Mouse (Mus musculus) v-Abl transformed pro-B cells (cell line): Measurements from ENCODE around the gene Dut.
"Not testable (repeated sequence)": the region's sequence is repeated elsewhere in the genome, so short reads cannot be mapped to it uniquely, and the experiment has no call there.

Experiments used
- in situ Hi-C, 2 experiments: fragments of 400-800 bp; cut with MboI; formaldehyde crosslinking; loops; one replicate each; pipeline ENCODE4 v1.15.1; 2025; ENCODE audit not compliant: unreplicated experiment in 2 of 2

The Dut gene

DNA sequence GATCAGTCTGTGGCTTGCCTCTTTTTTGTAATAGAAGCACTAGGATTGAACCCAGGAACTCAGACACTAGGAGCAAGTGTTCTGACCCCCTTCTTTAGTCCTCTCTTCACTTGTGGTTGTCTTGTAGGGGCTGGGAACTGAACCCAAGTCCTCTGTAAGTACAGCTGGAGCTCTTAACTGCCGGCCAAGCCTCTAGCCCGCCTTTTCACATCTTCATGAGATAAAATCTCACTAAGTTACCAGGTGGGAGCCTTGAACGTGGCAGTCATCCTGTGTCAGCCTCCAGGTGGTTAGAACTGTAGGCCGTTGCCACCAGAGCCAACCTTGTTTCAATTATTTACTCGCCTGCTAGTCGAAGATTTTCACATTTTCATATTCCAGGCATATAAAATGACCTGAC is 6.7 kb downstream of the Dut start:
- in situ Hi-C loops = loop anchor here (10.0 to 25.0 kb wide), 4 partner anchors 359 to 1111 kb away; no protein-coding TSS in a partner anchor

DNA sequence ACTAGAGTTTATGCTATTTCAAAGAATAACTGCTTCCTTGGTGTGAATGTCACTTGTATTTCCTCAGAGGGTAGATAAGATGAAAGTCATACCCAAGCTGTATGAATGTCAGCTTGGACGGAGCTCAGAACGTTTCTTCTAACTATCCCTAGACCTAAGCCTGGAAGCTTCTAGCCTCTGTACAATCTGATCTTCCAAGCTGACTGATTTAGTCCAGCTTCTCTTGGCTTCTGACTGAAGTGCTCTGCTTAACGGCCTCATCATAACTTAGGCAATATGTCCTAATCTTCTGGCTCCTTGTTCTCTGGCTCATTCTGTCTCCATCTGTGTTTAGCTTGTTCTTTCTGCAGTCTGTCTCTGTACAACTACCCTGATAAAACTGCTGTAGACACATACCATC is 7.6 kb downstream of the Dut start:
- in situ Hi-C loops = loop anchor here (10.0 to 25.0 kb wide), 4 partner anchors 358 to 1110 kb away; no protein-coding TSS in a partner anchor

DNA sequence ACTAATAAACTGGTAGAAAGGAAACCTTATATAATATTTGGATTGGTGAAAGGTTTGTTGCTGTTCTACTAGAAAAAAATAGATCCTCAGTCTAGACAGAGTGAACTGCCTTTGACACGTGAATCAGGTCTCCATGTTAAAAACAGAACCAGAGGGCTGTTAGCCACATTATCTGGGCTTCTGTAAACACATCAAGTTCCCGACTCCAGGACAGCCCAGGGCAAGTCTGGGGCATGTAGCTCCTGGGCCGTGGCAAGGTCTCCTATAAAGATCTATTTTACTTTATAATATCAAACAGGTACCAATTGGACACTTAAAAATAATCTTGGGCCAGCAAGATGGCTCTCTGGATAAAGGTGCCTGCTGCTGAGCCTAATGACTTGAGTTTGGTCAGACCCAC is 8.9 kb downstream of the Dut start:
- in situ Hi-C loops = loop anchor here (10.0 to 25.0 kb wide), 4 partner anchors 356 to 1109 kb away; no protein-coding TSS in a partner anchor

DNA sequence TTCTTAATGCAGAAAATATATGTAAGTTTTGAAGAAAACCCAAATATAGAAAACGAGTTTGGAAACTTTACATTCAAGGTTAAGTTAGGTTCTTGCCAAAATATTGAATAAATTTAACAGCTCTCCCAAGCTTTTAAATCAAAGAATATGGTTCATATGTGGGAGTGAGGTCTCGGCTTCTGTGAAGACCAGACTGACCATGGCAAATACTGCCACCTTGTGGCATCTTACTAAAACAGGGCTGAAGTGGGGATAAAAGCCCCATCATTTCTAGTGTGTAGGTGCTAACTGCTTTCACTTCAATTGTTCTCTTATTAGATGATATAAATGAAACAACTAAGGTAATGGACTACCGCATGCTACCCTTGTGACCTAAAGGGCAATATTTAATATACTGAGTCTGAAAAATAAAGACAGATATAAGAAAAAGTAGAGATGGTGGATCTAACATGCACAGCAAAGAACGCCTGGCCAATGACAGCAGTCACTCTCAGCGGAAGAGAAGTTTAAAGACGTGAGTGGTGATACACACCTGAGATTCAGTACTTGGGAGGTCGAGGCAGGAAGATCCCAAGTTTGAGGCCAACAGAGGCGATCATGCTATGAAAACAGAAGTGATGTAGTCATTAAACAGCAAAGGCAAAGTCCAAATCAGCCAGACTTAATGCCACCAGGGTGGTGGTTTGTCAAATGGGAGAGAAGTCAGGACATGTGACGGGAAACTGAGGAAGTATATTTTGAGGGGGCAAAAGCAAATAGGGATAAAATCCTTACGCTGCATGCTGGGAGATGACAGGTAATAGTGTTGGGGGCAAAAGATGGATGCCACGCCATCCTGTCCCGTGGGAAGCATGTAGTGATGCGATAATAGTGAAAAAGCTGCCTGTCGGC is 12.5 kb downstream of the Dut start:
- in situ Hi-C loops = loop anchor here (10.0 to 25.0 kb wide), 5 partner anchors 345 to 1105 kb away; no protein-coding TSS in a partner anchor

DNA sequence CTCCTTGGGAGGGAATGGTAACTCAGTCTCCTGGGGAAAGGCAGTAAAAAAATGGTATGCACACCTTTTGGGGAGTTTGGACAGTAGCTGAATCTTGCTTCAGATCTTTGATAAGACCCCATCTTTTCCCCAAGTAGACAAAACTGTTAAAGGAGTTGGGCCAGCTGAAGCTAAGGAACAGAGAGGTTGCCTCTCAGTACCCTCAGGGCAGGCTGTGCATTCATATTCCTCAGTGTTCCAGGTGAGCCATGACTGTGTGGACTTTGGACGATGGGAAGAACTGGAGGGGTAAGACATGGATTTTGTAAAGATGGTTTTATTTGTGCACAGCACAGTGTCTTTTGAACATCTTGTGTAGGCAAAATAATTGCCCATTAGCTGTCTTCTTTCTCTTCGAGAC is 13.3 kb downstream of the Dut start:
- in situ Hi-C loops = loop anchor here (10.0 to 25.0 kb wide), 4 partner anchors 344 to 1102 kb away; no protein-coding TSS in a partner anchor

DNA sequence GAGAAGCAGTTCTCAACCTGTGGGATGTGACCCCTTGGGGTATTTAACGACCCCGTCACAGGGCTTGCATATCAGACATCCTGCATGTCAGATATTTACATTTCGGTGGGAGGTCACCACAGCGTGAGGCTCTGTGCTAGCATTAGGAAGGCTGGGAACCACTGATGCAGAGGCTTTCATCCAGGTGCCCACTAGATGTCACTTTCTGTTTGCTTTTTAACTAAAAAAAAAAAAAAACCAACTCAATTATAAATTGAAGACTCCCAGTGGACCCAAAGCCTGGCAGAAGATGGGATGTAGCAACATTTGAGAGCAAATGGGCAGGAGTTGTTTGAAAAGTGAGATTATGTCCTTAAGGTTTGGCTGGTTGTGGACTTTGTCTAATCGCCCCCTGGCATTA is 16.1 kb downstream of the Dut start:
- in situ Hi-C loops = loop anchor here (10.0 to 25.0 kb wide), 4 partner anchors 342 to 1099 kb away; no protein-coding TSS in a partner anchor

DNA sequence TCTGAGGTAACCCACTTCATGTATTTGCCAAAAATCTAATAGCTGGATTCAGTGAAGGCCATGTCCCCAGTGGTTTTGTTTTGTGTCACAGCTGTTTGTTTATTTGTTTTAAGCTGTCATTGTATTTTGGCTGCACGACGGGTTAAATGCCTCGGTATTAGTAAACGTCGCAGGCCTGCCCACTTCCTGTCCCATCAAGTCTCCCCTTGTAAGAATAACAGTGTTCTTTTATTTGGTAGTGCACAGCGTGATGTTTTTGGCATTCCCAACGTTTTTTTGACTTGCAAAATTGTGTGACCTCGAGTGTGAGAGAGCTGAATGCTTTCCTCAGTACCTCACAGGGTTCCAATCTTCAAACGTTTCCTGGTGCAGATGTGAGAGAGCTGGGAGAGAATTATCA is 16.8 kb downstream of the Dut start:
- in situ Hi-C loops = loop anchor here (10.0 to 25.0 kb wide), 4 partner anchors 341 to 1099 kb away; no protein-coding TSS in a partner anchor

DNA sequence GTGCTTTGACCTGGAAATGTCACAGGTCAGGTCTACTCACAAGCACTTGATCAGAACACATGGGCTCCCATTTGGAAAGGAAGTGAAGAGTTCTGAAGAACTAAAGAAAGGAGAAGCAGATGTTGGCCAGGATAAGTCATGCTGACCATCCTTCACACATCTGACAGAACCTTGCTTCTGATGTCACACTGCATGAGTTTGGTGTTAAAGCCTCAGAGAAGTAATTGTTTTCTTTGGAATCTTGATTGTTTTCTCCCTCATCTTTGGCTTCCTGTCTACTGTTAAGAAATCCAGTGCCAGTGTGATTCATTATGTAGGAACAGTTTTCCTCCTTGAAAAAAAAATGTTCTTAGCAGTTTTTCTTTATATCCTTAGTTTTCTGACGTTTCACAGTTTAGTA is 21.9 kb downstream of the Dut start:
- in situ Hi-C loops = loop anchor here (10.0 to 25.0 kb wide), 4 partner anchors 336 to 1093 kb away; no protein-coding TSS in a partner anchor

DNA sequence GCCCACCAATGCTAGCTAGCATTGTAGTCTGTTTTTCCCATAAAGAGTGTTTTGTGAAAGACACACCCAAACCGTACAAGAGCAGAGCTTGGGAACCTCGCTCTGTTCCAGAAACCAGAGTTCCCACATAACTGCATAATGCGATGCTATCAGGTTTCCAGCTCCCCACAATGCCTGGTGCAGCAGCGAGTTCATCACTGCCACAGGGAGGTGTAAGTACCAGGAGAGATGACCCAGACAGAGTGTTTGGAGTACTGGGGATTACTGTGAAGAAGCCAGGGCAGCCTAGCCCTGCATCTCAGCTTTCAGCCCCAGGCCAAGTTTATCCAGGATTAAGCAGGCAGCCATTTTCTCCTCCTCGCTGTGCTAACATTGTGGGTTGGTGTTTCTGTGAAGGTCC is 28.6 kb downstream of the Dut start:
- in situ Hi-C loops = no loop called here

DNA sequence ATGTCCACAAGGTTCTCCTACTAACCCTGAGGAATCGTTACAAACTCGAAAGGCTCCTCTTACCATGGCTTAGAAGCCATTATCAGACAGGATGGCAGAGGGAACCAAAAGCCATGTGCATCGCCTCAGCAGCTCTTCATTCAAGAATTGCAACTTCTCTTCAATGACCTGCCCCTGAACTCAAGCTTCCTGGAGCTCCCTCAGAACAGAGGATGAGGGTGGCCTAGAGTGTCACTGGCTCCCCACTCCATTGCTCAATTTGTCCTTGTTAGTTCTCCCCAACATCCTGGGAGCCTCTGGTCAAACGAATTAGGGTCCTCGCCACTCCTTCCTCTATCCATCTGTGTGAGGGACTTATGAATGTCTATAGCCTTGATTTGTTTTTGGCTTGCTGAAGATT is 29.7 kb downstream of the Dut start:
- in situ Hi-C loops = no loop called here

DNA sequence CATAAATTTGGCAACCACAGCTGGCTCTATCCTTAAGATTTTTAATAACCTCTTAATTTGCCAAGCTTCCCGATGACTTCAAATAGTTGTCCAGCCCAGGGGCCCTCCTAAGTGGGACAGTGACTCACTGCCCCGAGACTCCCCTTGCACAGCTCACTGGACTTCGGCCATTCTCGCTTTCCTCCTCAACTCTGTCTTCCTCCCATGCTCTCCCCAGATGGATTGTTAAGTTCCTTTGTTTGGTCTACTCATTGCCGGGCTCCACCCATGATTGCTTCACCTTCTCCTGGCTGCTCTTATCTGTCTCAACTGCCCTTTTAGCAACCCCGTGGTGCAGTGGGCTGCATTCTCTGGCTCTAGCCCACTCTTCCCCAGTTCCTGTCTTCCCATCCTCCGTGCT is 31.5 kb downstream of the Dut start:
- in situ Hi-C loops = no loop called here

DNA sequence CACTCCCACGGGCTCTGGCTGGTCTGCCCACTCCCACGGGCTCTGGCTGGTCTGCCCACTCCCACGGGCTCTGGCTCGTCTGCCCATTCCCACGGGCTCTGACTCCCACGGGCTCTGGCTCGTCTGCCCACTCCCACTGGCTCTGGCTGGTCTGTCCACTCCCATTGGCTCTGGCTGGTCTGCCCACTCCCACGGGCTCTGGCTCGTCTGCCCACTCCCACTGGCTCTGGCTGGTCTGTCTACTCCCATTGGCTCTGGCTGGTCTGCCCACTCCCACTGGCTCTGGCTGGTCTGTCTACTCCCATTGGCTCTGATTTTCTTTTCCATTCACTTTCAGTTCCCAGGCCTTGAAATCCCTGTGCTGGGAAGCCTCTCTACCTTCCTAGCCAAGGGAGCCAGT is 33.0 kb downstream of the Dut start:
- in situ Hi-C loops = not testable (repeated sequence)

DNA sequence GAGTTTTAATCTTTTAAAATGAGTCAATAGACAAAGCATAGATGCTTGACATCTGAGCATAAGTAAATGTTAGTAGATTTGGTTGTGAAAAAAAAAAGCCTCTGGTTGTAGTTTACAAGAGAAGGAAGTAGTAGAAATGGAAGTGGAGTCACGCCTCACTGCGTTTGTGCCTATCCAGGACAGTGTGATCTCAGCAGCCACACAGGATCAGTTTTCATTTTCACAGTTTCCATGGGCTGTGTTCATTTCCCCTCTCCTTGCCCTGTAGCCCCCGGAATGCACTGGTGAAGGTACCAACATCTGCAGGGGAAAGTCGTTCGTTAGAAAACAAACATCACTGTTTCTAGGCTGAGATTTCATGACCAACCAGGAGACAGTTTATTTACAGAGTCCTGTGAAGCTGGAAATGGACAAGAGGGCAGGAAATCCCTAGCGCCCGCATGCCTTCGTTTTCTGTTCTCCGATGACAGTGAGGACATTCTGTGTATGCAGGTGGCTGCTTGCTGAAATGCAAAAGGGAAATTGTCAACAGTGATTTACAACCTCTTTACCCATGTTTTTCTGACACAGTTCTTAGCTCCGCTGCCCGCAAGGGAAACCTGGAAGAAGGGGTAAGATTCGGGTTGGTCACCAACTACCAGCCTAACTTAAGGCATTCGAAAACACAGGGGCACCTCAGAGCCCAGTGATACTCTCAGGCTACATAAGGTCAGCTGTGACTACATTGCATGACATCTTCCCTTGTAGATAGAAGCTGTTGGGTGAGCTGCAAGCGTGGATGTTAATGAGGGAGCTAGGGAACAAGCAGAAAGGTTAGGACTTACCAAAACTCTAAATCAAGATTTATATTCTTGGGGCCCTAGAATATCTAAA is 35.6 kb downstream of the Dut start:
- in situ Hi-C loops = no loop called here

DNA sequence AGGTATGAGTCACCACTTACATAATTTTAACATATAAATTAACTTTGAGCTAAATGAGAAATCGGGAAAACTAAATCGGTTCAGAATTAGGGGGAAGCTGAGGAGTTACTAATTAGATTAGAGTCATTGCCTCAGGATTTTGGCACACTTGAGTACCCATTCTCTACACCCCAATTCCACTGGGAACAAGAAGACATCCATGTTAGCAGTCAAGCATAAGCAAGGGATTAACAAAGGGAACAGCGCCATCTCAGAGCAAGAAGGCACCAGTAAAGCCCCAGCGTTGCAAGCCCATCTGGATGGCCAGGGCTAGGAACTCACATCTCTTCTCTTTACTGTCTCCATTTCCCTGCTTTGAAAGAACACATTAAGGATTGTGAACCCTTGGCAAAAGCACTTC is 38.8 kb downstream of the Dut start:
- in situ Hi-C loops = no loop called here

DNA sequence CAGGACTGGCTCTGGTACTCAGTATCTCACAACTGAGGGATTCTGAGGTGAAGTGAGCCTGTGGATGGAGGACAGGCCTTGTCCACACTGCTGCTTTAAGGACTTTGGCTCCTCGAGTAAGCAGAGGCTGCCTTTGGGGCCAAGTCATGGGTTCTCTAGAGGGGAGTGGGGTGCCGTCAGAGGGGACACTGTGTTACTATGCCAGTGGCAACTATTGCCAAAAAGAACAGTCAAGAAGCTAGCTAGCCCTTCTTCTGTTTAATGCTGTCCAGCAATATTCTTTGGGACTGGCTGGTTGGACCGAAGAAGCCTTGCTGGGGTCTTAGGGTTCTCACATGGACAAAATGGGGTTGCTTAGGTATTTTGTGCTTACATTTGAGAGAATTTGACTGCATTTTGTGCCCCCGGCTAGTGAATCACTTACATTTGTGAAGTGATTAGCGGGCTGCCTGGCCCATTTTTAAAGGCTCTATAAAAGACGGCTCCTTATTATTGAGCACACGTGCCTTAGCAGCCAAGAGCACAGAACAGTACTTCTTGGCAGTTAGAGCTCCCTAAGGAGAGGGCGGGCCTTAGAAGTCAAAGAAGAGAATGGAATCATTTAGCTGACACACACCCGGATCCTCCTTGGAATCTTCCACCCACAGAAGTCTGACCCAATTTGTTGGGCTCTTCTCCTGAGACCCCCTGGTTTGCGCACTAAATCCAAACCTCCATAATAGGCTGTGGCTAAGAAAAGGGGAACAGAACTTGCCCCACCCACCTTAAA is 43.4 kb downstream of the Dut start:
- in situ Hi-C loops = no loop called here

DNA sequence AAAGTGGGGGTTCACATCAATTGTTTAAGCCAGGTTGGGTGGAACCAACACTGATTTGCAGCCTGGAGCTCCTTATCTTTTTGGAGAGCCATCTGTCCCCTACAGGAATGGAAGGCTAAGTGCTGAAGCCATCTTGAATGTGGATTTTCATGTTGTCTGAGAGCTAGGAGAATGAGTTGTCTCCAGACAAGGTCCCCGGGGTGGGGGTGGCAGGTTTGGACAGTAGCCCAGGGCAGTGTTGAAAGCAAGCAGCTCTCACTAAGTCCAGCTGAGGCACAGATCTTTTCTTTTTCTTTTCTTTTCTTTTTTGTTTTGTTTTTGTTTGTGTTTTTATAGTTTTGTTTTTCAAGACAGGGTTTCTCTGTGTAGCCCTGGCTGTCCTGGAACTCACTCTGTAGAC is 44.1 kb downstream of the Dut start:
- in situ Hi-C loops = no loop called here

DNA sequence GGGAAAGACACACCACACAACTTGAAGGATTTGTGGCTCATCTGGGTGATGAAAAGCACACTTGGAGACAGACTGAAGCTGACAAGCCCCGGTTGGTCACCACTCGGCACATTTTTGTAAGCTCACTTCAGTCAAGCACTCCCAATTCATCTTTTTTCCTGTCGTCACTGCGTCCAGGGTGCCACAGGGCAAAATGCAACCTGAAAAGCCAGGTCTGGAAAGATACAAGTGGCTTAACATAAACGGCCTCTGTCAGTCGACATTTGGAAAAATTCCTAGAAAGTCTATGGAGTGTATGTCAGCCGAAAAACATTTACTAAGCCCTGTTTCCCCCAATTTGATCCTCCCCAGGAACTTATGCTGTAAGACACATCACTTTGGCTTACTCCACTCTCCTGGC is 45.6 kb downstream of the Dut start:
- in situ Hi-C loops = no loop called here

DNA sequence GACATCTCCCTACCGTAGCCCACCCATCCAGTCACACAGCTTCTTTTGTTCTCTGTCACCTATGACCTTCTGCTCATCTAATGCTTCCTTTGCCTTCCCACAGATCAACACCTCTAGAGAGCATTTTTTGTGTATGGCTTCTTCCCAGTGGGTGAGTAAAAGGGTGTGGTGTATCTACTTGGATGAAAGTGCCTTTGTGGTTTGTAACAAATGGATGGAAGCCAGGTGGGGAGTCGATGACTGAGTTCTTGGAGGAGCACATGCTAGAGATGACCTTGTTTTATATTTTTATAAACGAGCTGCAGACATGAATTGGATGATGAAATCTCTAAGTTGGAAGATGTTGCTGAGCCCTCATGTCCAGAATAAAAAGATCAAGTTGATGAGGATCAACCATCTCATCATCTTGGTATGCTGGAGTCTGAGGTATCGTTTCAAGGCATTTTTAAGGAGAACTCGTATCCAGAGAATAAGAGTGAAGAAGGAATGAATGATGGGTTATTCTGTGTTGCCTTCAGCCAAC is 47.0 kb downstream of the Dut start:
- in situ Hi-C loops = no loop called here

DNA sequence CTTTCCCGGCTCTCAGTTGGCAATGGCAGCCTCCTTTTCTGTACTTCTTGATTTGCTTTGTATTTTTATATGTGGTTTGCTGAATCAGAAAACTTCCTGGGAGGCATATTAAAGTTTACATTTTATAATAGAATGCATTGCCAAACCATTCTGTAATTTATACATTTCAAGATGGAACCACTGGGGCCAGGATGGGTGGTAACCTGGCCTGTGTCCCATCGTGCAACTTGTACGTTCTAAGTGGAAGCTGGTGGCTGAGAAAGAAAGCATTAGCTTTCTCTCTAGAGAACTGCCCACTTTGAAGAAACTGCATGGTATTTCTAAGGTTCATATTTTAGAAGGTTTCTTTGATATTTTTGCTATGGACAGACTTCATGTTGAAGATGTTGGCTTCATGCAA is 48.5 kb downstream of the Dut start:
- in situ Hi-C loops = no loop called here

DNA sequence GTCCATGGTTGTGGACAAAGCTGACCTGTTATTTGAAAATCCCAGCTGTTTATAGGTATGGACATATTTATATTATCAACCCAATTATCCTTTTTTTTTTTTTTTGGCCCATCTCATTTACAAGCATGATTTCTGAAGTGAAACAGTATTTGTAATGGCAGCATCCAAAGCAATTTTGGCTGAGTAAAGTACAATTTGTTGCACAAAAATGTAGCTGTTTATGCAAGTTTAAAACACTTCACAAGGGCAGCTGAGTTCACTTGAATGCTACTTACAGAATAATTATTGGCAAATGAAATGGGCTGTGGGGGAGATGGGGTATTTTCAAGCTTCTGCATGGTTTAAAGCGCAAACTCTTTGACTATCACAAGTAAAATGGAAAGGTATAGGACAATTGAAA is 51.9 kb downstream of the Dut start:
- in situ Hi-C loops = no loop called here
